Mouse (Mus musculus) telencephalon, adult 2 months (tissue): ENCODE results near the gene Cnr1.

Experiments
- DNase-seq: peaks from one replicate; pipeline ENCODE4 v3.0.0-alpha.2; 2011; ENCODE audit warnings: low read depth, low spot score

Cnr1 gene

GRCm38 (mm10) chr4:33931347-33931746 is 7.0 kb downstream of the Cnr1 start:
- no peak for DNase-seq

- DNase-seq = no peak
Observed at GRCm38 (mm10) chr4:33941557-33941956, 17.2 kb downstream of the Cnr1 start.

- DNase-seq = no peak
Observed at GRCm38 (mm10) chr4:33943936-33944335, 19.5 kb downstream of the Cnr1 start.

GRCm38 (mm10) chr4:33945742-33946141 is 21.3 kb downstream of the Cnr1 start:
- DNase-seq = no peak

- DNase-seq = no peak
Observed at GRCm38 (mm10) chr4:33947584-33947983, 23.2 kb downstream of the Cnr1 start.

- DNase-seq = no peak
Observed at GRCm38 (mm10) chr4:33957398-33957797, 33.0 kb downstream of the Cnr1 start.

GRCm38 (mm10) chr4:33958515-33958914 is 34.1 kb downstream of the Cnr1 start:
- DNase-seq = no peak

- no peak for DNase-seq
Observed at GRCm38 (mm10) chr4:33959841-33960240, 35.4 kb downstream of the Cnr1 start.

- DNase-seq = no peak
Observed at GRCm38 (mm10) chr4:33970726-33971125, 46.3 kb downstream of the Cnr1 start.

GRCm38 (mm10) chr4:33988466-33989089 is 64.2 kb downstream of the Cnr1 start:
- no peak for DNase-seq

- no peak for DNase-seq
Observed at GRCm38 (mm10) chr4:33992687-33993086, 68.3 kb downstream of the Cnr1 start.

- no peak for DNase-seq
Observed at GRCm38 (mm10) chr4:33996382-33996781, 72.0 kb downstream of the Cnr1 start.
